Mouse (Mus musculus) testis, adult 2 months (tissue): Measurements from ENCODE around the gene Olfr462. TPM values are rescaled to one million over a fixed set of nuclear protein-coding genes. Genes with fewer than 3 reads are reported as not detected.

ENCODE experiments used
- H3K27ac ChIP-seq: fragments of 200-500 bp; 2 replicates; pipeline ENCODE4 v1.5.1; 2012; ENCODE audit warnings: low read depth, low read length; ENCODE audit not compliant: control insufficient read depth, insufficient read depth
- H3K27me3 ChIP-seq: fragments of 200-500 bp; 2 replicates; pipeline ENCODE4 v1.6.1; 2012; ENCODE audit warnings: mild to moderate bottlenecking, low read length, moderate library complexity; ENCODE audit not compliant: control insufficient read depth, insufficient read depth
- H3K36me3 ChIP-seq: fragments of 200-500 bp; 2 replicates; pipeline ENCODE4 v1.6.1; 2012; ENCODE audit warnings: mild to moderate bottlenecking, low read length; ENCODE audit not compliant: control insufficient read depth, insufficient read depth
- H3K4me1 ChIP-seq: fragments of 200-500 bp; 2 replicates; pipeline ENCODE4 v1.6.1; 2012; ENCODE audit warnings: low read length; ENCODE audit not compliant: control insufficient read depth, insufficient read depth
- H3K4me3 ChIP-seq: fragments of 200-500 bp; 2 replicates; pipeline ENCODE4 v1.5.1; 2012; ENCODE audit warnings: low read depth, mild to moderate bottlenecking, low read length, moderate library complexity, mixed read lengths; ENCODE audit not compliant: control insufficient read depth
- CTCF ChIP-seq: fragments of 200-500 bp; IDR thresholded peaks from 2 replicates; pipeline ENCODE4 v1.5.1; 2012; ENCODE audit warnings: low read depth, mild to moderate bottlenecking, inconsistent platforms, low read length, moderate library complexity; ENCODE audit not compliant: control insufficient read depth, insufficient read depth, insufficient replicate concordance
- POLR2A ChIP-seq: fragments of 200-500 bp; IDR thresholded peaks from 2 replicates; pipeline ENCODE4 v1.6.1; 2012; ENCODE audit warnings: low read depth, mild to moderate bottlenecking, inconsistent platforms, low read length, moderate library complexity; ENCODE audit not compliant: control insufficient read depth
- polyA plus RNA-seq: library from polyadenylated mRNA; depleted of rRNA; stranded (reverse); fragments of >200 nt; gene quantifications from 2 replicates; pipeline ENCODE4 v1.2.3, GENCODE M21; 2012; rRNA removed

The Olfr462 gene
- polyA plus RNA-seq, result not detected in 2 replicates

GRCm38 (mm10) chr11:87892168-87892567 lies at the start of gene Olfr462:
TSS of gene Olfr462 (minus strand) at chr11:87892268.
- H3K27ac ChIP-seq, result no peak within 1 kb of the TSS
- H3K27me3 ChIP-seq, result no peaks in the 10 kb centered on the region
- TF ChIP-seq CTCF (no peak), POLR2A (no peak)
- H3K4me1 ChIP-seq, result no peaks in the 10 kb centered on the region
- H3K36me3 ChIP-seq, result no peaks in the 10 kb centered on the region
- no peak within 1 kb of the TSS for H3K4me3 ChIP-seq

- no peaks in the 10 kb centered on the region for H3K27me3 ChIP-seq
- no peak overlapping the region for H3K27ac ChIP-seq
- TF ChIP-seq POLR2A (no peak), CTCF (no peak)
- H3K4me3 ChIP-seq, result no peak overlapping the region
- no peaks in the 10 kb centered on the region for H3K4me1 ChIP-seq
- no peaks in the 10 kb centered on the region for H3K36me3 ChIP-seq
Measured at GRCm38 (mm10) chr11:87935467-87935866, 43.4 kb upstream of the Olfr462 start.

DNA sequence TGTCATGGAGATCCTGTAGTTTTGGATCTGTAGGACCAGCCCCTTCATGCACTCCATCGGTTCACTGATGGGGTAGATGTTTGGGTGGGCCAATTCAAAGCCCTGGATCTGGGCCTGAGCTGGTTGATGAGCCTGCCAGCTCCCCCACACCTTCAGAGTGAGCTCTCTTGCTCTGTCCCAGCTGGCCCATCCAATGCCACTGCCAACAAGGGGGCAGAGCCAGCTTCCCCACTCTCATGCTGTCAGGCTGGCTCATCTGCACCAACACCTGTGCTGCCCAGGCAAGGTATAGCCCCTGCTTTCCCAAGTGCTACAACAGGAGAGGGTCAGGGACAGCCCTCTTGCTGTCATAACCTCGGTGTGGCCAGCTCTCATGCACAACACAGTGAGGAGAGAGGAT lies 41.7 kb upstream of the Olfr462 start:
- no peak overlapping the region for H3K27ac ChIP-seq
- no peaks in the 10 kb centered on the region for H3K27me3 ChIP-seq
- no peaks in the 10 kb centered on the region for H3K4me1 ChIP-seq
- TF ChIP-seq CTCF, result no peak
- H3K4me3 ChIP-seq, result no peak overlapping the region
- no peaks in the 10 kb centered on the region for H3K36me3 ChIP-seq

DNA sequence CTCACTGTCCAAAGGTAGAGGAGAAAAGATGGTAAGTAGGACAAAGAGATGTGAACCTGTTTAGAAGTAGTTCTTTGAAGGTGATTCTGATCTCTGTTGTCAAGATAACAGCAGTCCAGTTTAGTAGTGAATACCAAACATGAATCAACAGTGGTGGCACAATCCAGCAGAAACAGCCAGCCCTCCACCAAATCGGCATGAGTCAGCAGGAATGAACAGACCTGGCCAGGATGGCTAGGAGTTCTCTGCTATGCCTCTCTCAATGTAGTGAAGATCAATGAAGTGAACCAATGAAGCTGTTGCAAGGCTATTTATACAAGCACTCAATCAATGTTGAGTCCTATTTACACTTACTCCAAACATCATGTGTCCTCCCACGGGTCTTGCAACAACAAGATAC lies 38.3 kb upstream of the Olfr462 start:
- no peak overlapping the region for H3K4me3 ChIP-seq
- H3K4me1 ChIP-seq, result no peaks in the 10 kb centered on the region
- no peak overlapping the region for H3K27ac ChIP-seq
- no peaks in the 10 kb centered on the region for H3K27me3 ChIP-seq
- no peaks in the 10 kb centered on the region for H3K36me3 ChIP-seq
- TF ChIP-seq CTCF (no peak), POLR2A (no peak)

GRCm38 (mm10) chr11:87920966-87921365 lies 28.9 kb upstream of the Olfr462 start, which contains the start of gene Olfr464:
TSS of gene Olfr464 (minus strand) at chr11:87920967.
- H3K27me3 ChIP-seq, result no peaks in the 10 kb centered on the region
- H3K4me3 ChIP-seq, result no peak within 1 kb of the TSS
- no peaks in the 10 kb centered on the region for H3K4me1 ChIP-seq
- TF ChIP-seq POLR2A (no peak), CTCF (no peak)
- no peaks in the 10 kb centered on the region for H3K36me3 ChIP-seq
- no peak within 1 kb of the TSS for H3K27ac ChIP-seq

DNA sequence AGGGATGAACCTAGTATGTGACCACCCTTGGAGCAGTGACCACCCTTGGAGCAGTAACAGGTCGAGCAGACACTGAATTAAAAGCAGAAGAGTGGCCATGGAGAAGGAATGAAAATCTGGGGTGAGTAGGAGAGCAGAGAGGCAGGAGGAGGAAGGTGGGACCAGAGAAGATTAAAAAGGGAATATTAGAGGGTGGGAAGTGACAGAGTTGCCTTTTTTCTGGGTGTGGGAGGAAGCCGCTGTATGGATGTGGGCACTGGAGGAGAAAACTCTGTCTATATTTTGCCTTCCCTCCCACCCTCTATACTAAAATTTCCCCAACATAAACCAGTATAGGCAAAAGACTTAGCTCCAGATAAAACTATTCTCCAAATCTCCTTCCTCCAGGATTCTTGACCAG lies 28.2 kb upstream of the Olfr462 start:
- TF ChIP-seq POLR2A (no peak), CTCF (no peak)
- H3K4me1 ChIP-seq, result no peaks in the 10 kb centered on the region

DNA sequence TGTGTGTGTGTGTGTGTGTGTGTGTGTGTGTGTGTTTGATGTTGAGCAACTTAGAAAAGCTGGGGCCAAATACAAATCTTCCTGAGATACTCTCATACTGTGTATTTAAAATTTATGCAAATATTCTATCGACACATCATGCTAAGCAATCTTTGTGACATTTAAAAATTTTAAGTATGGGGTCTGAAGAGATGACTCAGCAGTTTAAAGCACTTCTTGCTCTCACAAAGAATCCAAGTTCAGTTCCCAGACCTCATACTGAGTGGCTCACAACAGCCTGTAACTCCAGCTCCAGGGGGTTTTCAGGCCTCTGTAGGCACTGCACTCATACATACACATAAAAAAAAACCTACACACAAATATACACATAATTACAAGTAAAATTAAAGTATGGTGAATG lies 23.9 kb upstream of the Olfr462 start:
- Histone ChIP-seq H3K27ac (no peak overlapping the region), H3K4me1 (no peaks in the 10 kb centered on the region), H3K4me3 (no peak overlapping the region), H3K36me3 (no peaks in the 10 kb centered on the region), H3K27me3 (no peaks in the 10 kb centered on the region)
- TF ChIP-seq POLR2A, result no peak
- no peak for TF ChIP-seq CTCF

More for the DNA sequence above, 28.2 kb upstream of the Olfr462 start:
- H3K4me3 ChIP-seq, result no peak overlapping the region
- H3K36me3 ChIP-seq, result no peaks in the 10 kb centered on the region
- H3K27me3 ChIP-seq, result no peaks in the 10 kb centered on the region
- no peak overlapping the region for H3K27ac ChIP-seq

DNA sequence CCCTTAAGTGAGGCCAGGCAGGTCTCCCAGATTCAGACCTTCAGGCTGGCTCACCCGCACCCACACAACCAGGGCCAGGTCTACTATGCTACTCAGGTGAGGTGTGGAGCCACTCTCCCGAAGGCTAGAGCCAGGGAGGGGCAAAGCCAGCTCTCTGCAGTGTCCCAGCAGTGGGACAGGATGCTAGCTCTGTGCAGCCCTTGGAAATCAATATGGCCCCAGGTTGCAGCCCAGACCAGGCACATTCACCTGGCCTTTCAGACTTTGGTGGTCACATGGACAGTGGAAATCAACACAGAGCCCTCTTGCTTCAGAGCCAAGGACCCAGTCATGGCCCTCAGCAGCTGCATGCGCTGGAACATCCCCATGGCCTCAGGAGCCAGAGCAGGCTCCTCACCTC lies 12.3 kb upstream of the Olfr462 start:
- Histone ChIP-seq H3K4me3 (no peak overlapping the region), H3K36me3 (no peaks in the 10 kb centered on the region), H3K4me1 (no peaks in the 10 kb centered on the region), H3K27me3 (no peaks in the 10 kb centered on the region), H3K27ac (no peak overlapping the region)
- no peak for TF ChIP-seq POLR2A
- no peak for TF ChIP-seq CTCF
